Mouse (Mus musculus): Measurements from ENCODE around the gene Serpinf1. TPM values are rescaled to one million over a fixed set of nuclear protein-coding genes. Genes with fewer than 3 reads are reported as not detected.
A peak's percentile ranks its signal among the peaks of the same experiment; 100 is the strongest.

Gene Serpinf1
- polyA plus RNA-seq, 2 experiments from 2014 or later = 1.8 to 3.9 TPM

GRCm38 (mm10) chr11:75455041-75455736 lies 32.7 kb upstream of the Serpinf1 start:
- ATAC-seq = no peak

GRCm38 (mm10) chr11:75453991-75454930 lies 31.8 kb upstream of the Serpinf1 start, which contains the start of gene Wdr81:
Gene Wdr81, minus strand, starts transcription at chr11:75454717.
- peak; percentile 93 for ATAC-seq

DNA sequence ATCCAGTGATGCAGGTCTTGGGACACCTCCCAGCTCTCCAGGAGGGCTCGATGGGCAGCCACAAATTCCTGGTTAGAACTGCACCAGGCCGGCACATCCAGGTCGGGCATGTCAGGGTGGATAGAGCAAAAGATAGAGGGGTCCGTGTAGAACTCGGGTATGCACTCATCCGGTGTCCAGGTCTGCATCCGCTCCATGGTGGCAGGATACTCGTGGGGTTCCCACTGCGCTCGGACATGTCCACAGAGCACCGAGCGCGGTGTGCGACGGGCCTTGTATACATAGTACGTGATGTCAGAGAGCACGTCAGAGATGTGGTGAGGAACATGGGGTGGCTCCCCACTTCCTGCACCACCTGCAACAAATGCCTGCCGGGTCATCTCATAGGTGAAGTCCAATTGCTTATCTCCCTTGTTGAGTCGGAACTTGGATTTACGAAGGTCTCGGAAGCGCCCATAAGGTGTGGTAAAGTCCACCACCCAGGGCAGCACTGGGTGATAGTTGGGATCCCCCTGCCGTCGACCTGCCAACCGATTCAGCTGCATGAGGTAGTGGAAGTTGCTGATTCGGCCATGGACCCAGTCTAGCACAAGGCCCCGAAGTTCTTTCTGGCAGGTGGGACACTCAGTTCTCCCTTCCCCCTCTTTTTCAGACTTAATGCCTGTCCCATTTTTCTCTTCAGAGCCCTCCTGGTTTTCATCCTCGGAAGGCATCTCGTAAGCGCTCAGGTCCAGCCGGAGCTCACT lies 30.5 kb upstream of the Serpinf1 start:
- ATAC-seq = no peak

DNA sequence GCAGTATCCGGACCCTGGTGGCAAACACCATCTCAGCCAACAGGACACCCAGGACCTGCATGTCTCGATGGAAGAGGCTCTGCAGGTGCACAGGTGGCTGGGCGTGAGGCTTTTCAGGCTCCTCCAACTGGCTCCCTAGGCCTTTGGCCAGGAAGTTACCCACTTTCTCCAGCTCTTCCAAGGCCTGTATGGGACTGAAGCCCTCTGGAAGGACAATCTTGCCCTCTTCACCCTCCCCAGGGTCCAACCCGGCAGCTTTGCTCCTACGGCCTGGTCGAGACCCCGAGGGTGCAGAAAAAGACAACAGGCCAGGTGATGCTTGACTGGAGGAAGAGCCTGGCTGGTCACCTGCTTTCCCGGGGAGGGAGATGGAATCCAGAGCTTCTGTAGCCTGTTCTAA lies 29.6 kb upstream of the Serpinf1 start:
- ATAC-seq = no peak

GRCm38 (mm10) chr11:75450936-75451335 lies 28.4 kb upstream of the Serpinf1 start:
- no peak for ATAC-seq

DNA sequence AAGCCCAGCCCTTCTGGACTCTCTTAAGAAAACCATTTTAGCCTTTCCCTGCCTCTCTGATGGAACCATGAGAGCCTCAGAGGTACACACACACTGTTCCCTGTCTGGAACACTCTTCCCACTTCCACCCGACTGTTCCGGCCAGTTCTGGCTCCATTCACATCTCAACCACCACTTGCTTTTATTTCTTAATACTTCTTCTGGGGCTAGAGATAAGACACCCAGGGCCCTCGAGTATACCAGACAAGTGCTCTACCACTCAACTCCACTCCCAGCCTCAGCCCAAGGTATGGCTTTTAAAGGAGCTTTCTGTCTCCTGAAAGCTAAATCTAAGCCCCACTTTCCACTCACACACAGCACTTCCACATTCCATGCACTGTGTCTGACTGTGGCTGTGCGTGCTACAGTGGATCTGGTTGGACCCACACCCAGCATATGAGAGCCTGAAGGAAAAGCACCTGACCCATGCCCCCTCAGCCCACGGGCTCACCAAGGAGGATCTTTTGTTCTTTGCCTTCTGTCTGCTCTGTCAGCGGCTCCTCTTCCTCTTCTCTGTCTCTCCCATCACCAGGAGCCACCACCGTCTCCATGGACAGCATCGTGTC lies 27.9 kb upstream of the Serpinf1 start:
- no peak for ATAC-seq

DNA sequence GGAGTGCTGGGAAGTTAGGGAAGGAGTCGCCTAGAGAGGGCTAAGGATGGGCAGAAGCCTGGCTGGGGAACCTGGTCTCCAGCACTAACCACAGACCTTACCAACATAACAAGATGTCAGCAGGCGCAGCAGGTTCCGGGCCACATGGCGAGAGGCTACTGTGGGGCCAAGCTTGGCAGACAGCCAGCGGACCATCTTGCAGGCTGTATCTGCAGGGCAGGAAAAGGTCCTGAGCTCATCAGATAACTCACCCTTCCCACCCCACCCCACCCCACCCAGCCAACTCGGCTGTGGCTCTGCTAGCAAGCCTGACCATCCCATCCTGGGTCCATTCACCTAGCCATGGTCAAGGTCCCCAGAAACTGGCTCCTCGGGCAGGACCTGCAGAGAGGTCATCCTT lies 27.2 kb upstream of the Serpinf1 start:
- no peak for ATAC-seq

GRCm38 (mm10) chr11:75448575-75448974 lies 26.1 kb upstream of the Serpinf1 start:
- ATAC-seq = no peak

DNA sequence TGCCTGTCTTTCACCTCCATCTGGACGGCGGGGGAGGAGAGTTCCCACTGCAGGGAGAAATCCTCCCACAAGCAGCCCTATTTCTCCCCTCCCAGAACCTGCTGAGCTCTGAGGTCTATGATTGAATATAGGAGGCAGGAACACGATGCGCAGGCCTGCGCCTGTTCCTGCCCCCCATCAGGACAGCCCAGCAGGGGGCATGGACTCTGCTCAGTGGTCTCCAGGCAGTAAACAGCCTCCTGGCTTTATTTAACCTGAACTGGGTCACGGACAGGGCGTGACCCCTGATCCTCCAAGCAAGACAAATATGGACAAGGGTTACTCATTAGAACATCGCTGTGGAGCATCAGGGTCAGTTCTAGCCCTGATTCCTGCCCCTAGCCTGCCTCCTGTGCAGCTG lies 21.2 kb upstream of the Serpinf1 start:
- no peak for ATAC-seq

DNA sequence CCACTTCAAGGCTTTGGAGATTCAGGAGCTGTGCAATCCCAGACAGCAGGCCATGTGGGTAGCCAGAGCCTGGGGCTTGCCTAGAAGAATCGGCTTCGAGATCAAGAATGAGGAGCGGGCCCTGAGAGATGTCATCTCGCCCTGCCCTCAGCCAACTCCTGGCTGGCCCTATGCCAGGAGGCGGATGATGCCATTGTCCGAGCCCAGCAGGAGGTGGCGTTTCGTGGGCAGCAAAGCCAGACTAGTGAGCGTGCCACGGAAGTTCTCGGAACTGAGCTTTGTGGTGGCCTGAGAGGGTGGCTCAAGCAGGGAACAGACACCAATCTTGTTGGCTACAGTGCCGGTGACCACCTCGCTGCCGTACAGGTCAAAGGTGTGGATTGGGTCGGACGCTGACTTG lies 19.1 kb upstream of the Serpinf1 start:
- ATAC-seq = no peak

DNA sequence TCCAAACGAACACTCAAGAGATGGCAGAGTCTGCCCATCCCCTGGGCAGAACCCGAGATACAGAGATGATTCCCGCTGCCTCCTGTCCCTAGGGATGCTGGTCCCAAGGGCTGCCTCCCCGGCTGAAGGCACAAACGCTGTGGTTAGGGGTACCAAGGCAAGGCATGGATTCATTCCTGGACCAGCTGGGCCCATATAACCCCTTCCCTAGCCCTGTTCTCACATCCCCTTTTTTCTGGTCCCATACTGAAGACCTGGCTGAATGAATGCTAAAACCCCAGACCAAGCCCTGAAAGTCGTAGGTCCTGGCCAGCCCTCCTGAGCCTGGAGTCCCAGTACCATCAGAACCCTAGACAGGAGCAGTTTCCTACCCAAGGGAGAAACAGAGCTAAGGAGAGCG lies 18.5 kb upstream of the Serpinf1 start:
- no peak for ATAC-seq

DNA sequence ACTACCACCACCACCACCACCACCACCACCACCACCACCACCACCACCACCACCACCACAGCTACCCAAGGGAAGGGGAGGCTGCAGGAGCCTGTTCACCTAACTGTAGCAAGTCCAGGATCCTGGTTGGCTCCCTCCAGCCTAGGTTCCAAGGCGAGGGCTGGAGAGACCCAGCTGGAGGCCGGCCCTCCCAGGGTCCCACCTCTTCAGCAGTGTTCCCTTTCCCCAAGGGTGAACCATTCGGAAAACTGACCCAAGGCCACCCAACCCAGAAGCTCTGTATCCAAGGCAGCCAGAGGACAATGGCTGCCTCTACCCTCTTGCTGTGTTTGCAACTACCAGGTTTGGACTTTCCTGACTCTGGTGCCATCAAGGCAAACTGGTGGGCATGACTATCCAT lies 17.4 kb upstream of the Serpinf1 start:
- ATAC-seq = no peak

DNA sequence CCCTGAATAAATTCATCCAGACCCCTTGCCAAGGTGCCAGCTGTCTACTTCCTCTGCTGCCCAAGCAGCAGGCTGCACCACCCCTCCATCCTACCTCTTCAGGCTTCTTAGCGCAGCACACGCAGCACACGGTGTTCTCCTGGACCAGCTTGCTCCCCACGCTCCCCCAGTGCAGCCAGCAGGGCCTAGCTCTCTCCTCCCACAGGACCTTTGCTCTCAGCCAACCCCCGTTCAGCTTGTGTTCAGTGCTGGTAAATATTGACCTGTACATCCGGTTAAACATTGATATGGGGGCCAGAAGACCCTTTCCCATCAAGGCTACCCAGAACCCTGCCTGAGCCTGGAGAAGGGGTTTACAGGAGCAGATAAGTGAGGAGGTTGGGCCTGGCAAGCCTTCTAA lies 16.9 kb upstream of the Serpinf1 start, which contains the start of gene Serpinf2:
Gene Serpinf2, minus strand, starts transcription at position 229 of the 400 bp plus-strand sequence.
- no peak for ATAC-seq

DNA sequence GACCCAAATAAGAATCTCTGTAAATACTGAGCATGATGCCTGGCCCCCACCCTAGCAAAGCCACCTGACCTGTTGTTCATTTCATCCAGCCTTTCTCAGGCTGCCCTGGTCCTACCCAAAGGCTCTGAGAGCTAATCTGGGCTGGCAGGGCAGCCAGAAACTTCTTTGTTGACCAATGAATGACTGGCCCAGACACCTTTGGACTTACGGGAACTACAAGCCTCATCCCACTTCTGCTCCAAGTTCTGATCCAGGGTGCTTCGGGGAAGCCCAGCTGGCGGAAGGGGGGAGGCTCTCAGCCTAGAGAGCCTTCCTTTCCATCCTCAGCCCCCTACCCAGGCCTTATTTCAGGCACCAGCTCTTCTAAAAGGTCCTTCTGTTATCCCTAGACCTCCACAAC lies 16.3 kb upstream of the Serpinf1 start:
- no peak for ATAC-seq

GRCm38 (mm10) chr11:75438194-75438593 lies 15.7 kb upstream of the Serpinf1 start:
- no peak for ATAC-seq

GRCm38 (mm10) chr11:75434138-75434537 lies 11.6 kb upstream of the Serpinf1 start:
- ATAC-seq = no peak

GRCm38 (mm10) chr11:75431307-75431706 lies 8.8 kb upstream of the Serpinf1 start:
- no peak for ATAC-seq

GRCm38 (mm10) chr11:75429019-75429705 lies 6.7 kb upstream of the Serpinf1 start:
- ATAC-seq = peak; percentile 72

DNA sequence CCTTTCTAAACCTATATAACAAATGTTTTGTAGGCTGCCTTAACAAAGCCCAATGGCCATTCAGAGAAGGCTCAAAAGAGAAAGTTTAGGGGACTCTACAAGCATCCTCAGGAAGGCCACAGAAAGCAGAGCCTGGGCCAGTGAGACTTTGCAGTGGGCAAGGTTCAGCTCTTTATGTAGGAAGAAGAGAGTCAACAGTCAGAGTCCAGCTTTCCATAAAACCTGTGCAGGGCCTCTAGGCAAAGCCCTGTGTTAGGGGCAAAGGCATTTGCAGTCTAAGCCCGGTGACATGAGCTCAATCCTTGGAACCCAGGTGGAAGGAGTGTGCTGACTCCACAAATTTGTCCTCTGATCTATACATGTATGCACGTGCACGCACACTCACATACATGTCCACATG lies 2.0 kb upstream of the Serpinf1 start:
- no peak for ATAC-seq

DNA sequence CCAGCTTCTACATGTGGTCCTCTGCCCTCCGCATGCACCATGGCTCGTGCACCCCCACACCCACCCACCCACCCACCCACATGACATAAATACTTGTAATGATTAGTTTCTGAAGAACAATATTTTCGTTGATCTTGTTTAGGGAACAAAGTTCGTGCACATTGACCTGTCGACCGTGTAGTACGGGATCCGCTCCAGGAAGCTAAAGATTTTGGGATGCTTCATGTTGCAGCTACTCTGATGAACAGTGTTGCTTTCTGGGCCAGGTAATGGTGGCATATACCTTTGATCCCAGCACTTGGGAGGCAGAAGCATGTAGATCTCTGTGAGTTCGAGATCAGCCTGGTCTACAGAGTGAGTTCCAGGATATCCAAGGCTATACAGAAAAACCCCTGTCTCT lies 1.5 kb upstream of the Serpinf1 start:
- ATAC-seq = no peak

GRCm38 (mm10) chr11:75423091-75423490 lies 590 bp upstream of the Serpinf1 start:
- no peak for ATAC-seq

All from activated CD4-positive, CD25-positive, alpha-beta regulatory T cell, adult 4 months (primary cell).